Mouse (Mus musculus) liver, embryonic 14.5 days (tissue): ENCODE results near the gene Myh6.

Experiments
- CTCF ChIP-seq: IDR thresholded peaks from 2 replicates; pipeline ENCODE4 v1.5.1; 2016; ENCODE audit warnings: antibody characterized with exemption, low read depth, control low read depth
- EP300 ChIP-seq: IDR thresholded peaks from 2 replicates; pipeline ENCODE4 v1.6.1; 2016; ENCODE audit warnings: antibody characterized with exemption, low read depth

GRCm38 (mm10) chr14:54930431-54930830 is 36.3 kb downstream of the Myh6 start:
- no peak for TF ChIP-seq EP300
- TF ChIP-seq CTCF = no peak
